Mouse (Mus musculus): Measurements from ENCODE around the gene Catip. TPM values are rescaled to one million over a fixed set of nuclear protein-coding genes. Genes with fewer than 3 reads are reported as not detected.
A peak's percentile ranks its signal among the peaks of the same experiment; 100 is the strongest.

Gene Catip
- total RNA-seq, 1 experiment from 2014 or later: not detected

GRCm38 (mm10) chr1:74395290-74395689 lies 33.4 kb downstream of the Catip start:
- no peak for ATAC-seq (replicated peaks; ENCODE audit: low read depth, poor library complexity, severe bottlenecking)

GRCm38 (mm10) chr1:74396456-74397222 lies 34.7 kb downstream of the Catip start:
- peak; percentile 5; the same call in 1 of the 2 replicates for ATAC-seq (replicated peaks; ENCODE audit: low read depth, poor library complexity, severe bottlenecking)

- peak; percentile 78 for ATAC-seq (replicated peaks; ENCODE audit: low read depth, poor library complexity, severe bottlenecking)
Observed at GRCm38 (mm10) chr1:74397268-74397918, 35.5 kb downstream of the Catip start.

- ATAC-seq (replicated peaks; ENCODE audit: low read depth, poor library complexity, severe bottlenecking): peak; percentile 53
Observed at GRCm38 (mm10) chr1:74397919-74398451, 36.1 kb downstream of the Catip start.

- ATAC-seq (replicated peaks; ENCODE audit: low read depth, poor library complexity, severe bottlenecking): no peak
Observed at GRCm38 (mm10) chr1:74400531-74400930, 38.6 kb downstream of the Catip start.

GRCm38 (mm10) chr1:74401015-74401702 lies 39.3 kb downstream of the Catip start:
- no peak for ATAC-seq (replicated peaks; ENCODE audit: low read depth, poor library complexity, severe bottlenecking)

GRCm38 (mm10) chr1:74404206-74404605 lies 42.3 kb downstream of the Catip start:
- no peak for ATAC-seq (replicated peaks; ENCODE audit: low read depth, poor library complexity, severe bottlenecking)

GRCm38 (mm10) chr1:74408589-74409504 lies 46.9 kb downstream of the Catip start, which contains the start of gene Vil1:
Vil1 (plus strand) TSS chr1:74409376.
- ATAC-seq (replicated peaks; ENCODE audit: low read depth, poor library complexity, severe bottlenecking): no peak

- no peak for ATAC-seq (replicated peaks; ENCODE audit: low read depth, poor library complexity, severe bottlenecking)
Observed at GRCm38 (mm10) chr1:74411753-74412325, 49.9 kb downstream of the Catip start.

- ATAC-seq (replicated peaks; ENCODE audit: low read depth, poor library complexity, severe bottlenecking): no peak
Observed at GRCm38 (mm10) chr1:74412711-74413110, 50.8 kb downstream of the Catip start.

GRCm38 (mm10) chr1:74415143-74415542 lies 53.2 kb downstream of the Catip start:
- peak; percentile 82 for ATAC-seq (replicated peaks; ENCODE audit: low read depth, poor library complexity, severe bottlenecking)

Other genes with a start within 250 kb of the Catip start
- 15.4 and 39.4 TPM in 2 replicates for gene Tns1, start 237.7 kb upstream of the Catip start, total RNA-seq (2017)
- 3.8 and 4.0 TPM in 2 replicates for gene Rufy4, start 236.6 kb upstream of the Catip start, total RNA-seq (2017)
- gene Cxcr2, start 208.1 kb upstream of the Catip start, total RNA-seq (2017): 9.4 and 9.6 TPM in 2 replicates
- gene Cxcr1, start 167.5 kb upstream of the Catip start, total RNA-seq (2017): not detected in 2 replicates
- gene Arpc2, start 126.0 kb upstream of the Catip start, total RNA-seq (2017): 298 and 302 TPM in 2 replicates
- gene Gpbar1, start 83.6 kb upstream of the Catip start, total RNA-seq (2017): not detected in 2 replicates
- gene Aamp, start 77.4 kb upstream of the Catip start, total RNA-seq (2017): 84.2 and 100 TPM in 2 replicates
- 11.6 and 17.2 TPM in 2 replicates for gene Pnkd, start 77.2 kb upstream of the Catip start, total RNA-seq (2017)
- 16.1 and 19.7 TPM in 2 replicates for gene Tmbim1, start 56.5 kb upstream of the Catip start, total RNA-seq (2017)
- 1.2 and 2.1 TPM in 2 replicates for gene Slc11a1, start 13.1 kb downstream of the Catip start, total RNA-seq (2017)
- 31.6 and 48.0 TPM in 2 replicates for gene Ctdsp1, start 29.4 kb downstream of the Catip start, total RNA-seq (2017)
- gene Vil1, start 47.3 kb downstream of the Catip start, total RNA-seq (2017): 0.05 TPM in 1 of 2 replicates, not detected in the other
- gene Cnot9, start 143.9 kb downstream of the Catip start, total RNA-seq (2017): 103 and 104 TPM in 2 replicates
- 0.09 and 0.19 TPM in 2 replicates for gene Plcd4, start 180.8 kb downstream of the Catip start, total RNA-seq (2017)
- 54.4 and 58.5 TPM in 2 replicates for gene Usp37, start 182.2 kb downstream of the Catip start, total RNA-seq (2017)
- gene Zfp142, start 226.1 kb downstream of the Catip start, total RNA-seq (2017): 10.9 and 12.5 TPM in 2 replicates
- 14.9 and 23.7 TPM in 2 replicates for gene Bcs1l, start 226.2 kb downstream of the Catip start, total RNA-seq (2017)
- 18.2 and 18.3 TPM in 2 replicates for gene Rnf25, start 239.3 kb downstream of the Catip start, total RNA-seq (2017)
- 0.18 and 0.92 TPM in 2 replicates for gene Stk36, start 239.3 kb downstream of the Catip start, total RNA-seq (2017)

Measured in common myeloid progenitor, adult 5-6 weeks (primary cell).